Mouse (Mus musculus): ENCODE results near the gene Sycp2l. TPM values are rescaled to one million over a fixed set of nuclear protein-coding genes. Genes with fewer than 3 reads are reported as not detected.
"Not testable (repeated sequence)": the region's sequence is repeated elsewhere in the genome, so short reads cannot be mapped to it uniquely, and the experiment has no call there.

Sycp2l gene
- polyA plus RNA-seq, 1 experiment from 2014 or later = not detected

GRCm38 (mm10) chr13:41134901-41135300 lies 20.8 kb downstream of the Sycp2l start:
- WGBS = 9% methylated on average over 6 of the region's 6 CpGs
- Histone ChIP-seq H3K27ac (no peak overlapping the region), H3K4me1 (no peaks in the 10 kb centered on the region), H3K4me3 (no peak overlapping the region), H3K36me3 (replicated peaks) (no peaks in the 10 kb centered on the region), H3K9me3 (no peaks in the 10 kb centered on the region), H3K4me2 (no peak overlapping the region), H3K27me3 (replicated peaks) (no peaks in the 10 kb centered on the region), H3K9ac (no peak overlapping the region)
- ATAC-seq (replicated peaks) = no peak

GRCm38 (mm10) chr13:41145433-41145970 lies 31.4 kb downstream of the Sycp2l start:
- Histone ChIP-seq H3K9ac (no peak overlapping the region), H3K27me3 (replicated peaks) (no peaks in the 10 kb centered on the region), H3K9me3 (no peaks in the 10 kb centered on the region), H3K4me2 (no peak overlapping the region), H3K27ac (no peak overlapping the region), H3K4me1 (no peaks in the 10 kb centered on the region), H3K4me3 (no peak overlapping the region), H3K36me3 (replicated peaks) (no peaks in the 10 kb centered on the region)
- 64% methylated on average over 6 of the region's 6 CpGs for WGBS
- ATAC-seq (replicated peaks) = no peak

- Histone ChIP-seq H3K4me3 (no peak overlapping the region), H3K9ac (no peak overlapping the region), H3K4me1 (no peaks in the 10 kb centered on the region), H3K27me3 (replicated peaks) (no peaks in the 10 kb centered on the region), H3K27ac (no peak overlapping the region), H3K9me3 (no peaks in the 10 kb centered on the region), H3K36me3 (replicated peaks) (no peaks in the 10 kb centered on the region), H3K4me2 (no peak overlapping the region)
- no peak for ATAC-seq (replicated peaks)
- 78% methylated on average over 10 of the region's 10 CpGs for WGBS
Measured at GRCm38 (mm10) chr13:41146271-41146670, 32.2 kb downstream of the Sycp2l start.

GRCm38 (mm10) chr13:41153146-41153545 lies 39.0 kb downstream of the Sycp2l start:
- no peak overlapping the region for H3K27ac ChIP-seq
- 91% methylated on average over 11 of the region's 11 CpGs for WGBS
- no peaks in the 10 kb centered on the region for H3K36me3 ChIP-seq (replicated peaks)
- no peak overlapping the region for H3K4me2 ChIP-seq
- H3K4me1 ChIP-seq = no peaks in the 10 kb centered on the region
- H3K27me3 ChIP-seq (replicated peaks) = no peaks in the 10 kb centered on the region
- H3K9me3 ChIP-seq = no peaks in the 10 kb centered on the region
- no peak for ATAC-seq (replicated peaks)
- no peak overlapping the region for H3K9ac ChIP-seq
- no peak overlapping the region for H3K4me3 ChIP-seq

- WGBS = 63% methylated on average over 5 of the region's 5 CpGs
- H3K4me2 ChIP-seq = no peak overlapping the region
- no peak overlapping the region for H3K4me3 ChIP-seq
- no peaks in the 10 kb centered on the region for H3K27me3 ChIP-seq (replicated peaks)
- no peak overlapping the region for H3K9ac ChIP-seq
- no peak overlapping the region for H3K27ac ChIP-seq
- H3K9me3 ChIP-seq = no peaks in the 10 kb centered on the region
- H3K4me1 ChIP-seq = no peaks in the 10 kb centered on the region
- no peaks in the 10 kb centered on the region for H3K36me3 ChIP-seq (replicated peaks)
- no peak for ATAC-seq (replicated peaks)
Measured at GRCm38 (mm10) chr13:41158426-41158825, 44.3 kb downstream of the Sycp2l start.

GRCm38 (mm10) chr13:41187886-41188285 lies 73.8 kb downstream of the Sycp2l start:
- no peak overlapping the region for H3K27ac ChIP-seq
- no peaks in the 10 kb centered on the region for H3K9me3 ChIP-seq
- H3K27me3 ChIP-seq (replicated peaks) = no peaks in the 10 kb centered on the region
- H3K4me3 ChIP-seq = no peak overlapping the region
- WGBS = 69% methylated on average over 6 of the region's 6 CpGs
- no peaks in the 10 kb centered on the region for H3K4me1 ChIP-seq
- H3K4me2 ChIP-seq = no peak overlapping the region
- no peak for ATAC-seq (replicated peaks)
- peaks cover 37% of the 10 kb centered on the region; the same call in 1 of the 2 replicates for H3K36me3 ChIP-seq (replicated peaks)
- H3K9ac ChIP-seq = no peak overlapping the region

GRCm38 (mm10) chr13:41195640-41196333 lies 81.7 kb downstream of the Sycp2l start:
- Histone ChIP-seq H3K4me1 (no peaks in the 10 kb centered on the region), H3K27me3 (replicated peaks) (no peaks in the 10 kb centered on the region), H3K4me3 (no peak overlapping the region), H3K27ac (no peak overlapping the region), H3K36me3 (replicated peaks) (0 out of 2 replicates have a peak, but pooled peaks cover 9% of the 10 kb centered on the region), H3K9me3 (no peaks in the 10 kb centered on the region), H3K9ac (no peak overlapping the region), H3K4me2 (no peak overlapping the region)
- ATAC-seq (replicated peaks) = no peak
- 56% methylated on average over 3 of the region's 3 CpGs for WGBS

- Histone ChIP-seq H3K36me3 (replicated peaks) (no peaks in the 10 kb centered on the region), H3K27me3 (replicated peaks) (no peaks in the 10 kb centered on the region), H3K4me2 (no peak overlapping the region), H3K4me1 (peaks cover 14% of the 10 kb centered on the region; the same call in 1 of the 2 replicates), H3K27ac (no peak overlapping the region), H3K9ac (no peak overlapping the region), H3K4me3 (no peak overlapping the region), H3K9me3 (no peaks in the 10 kb centered on the region)
- ATAC-seq (replicated peaks) = no peak
- 72% methylated on average over 2 of the region's 2 CpGs for WGBS
Measured at GRCm38 (mm10) chr13:41200861-41201260, 86.8 kb downstream of the Sycp2l start.

GRCm38 (mm10) chr13:41203289-41203688 lies 89.2 kb downstream of the Sycp2l start:
- H3K4me3 ChIP-seq = no peak overlapping the region
- no peak overlapping the region for H3K4me2 ChIP-seq
- no peak for ATAC-seq (replicated peaks)
- H3K27me3 ChIP-seq (replicated peaks) = no peaks in the 10 kb centered on the region
- H3K36me3 ChIP-seq (replicated peaks) = no peaks in the 10 kb centered on the region
- no peak overlapping the region for H3K9ac ChIP-seq
- WGBS = 48% methylated on average over 7 of the region's 7 CpGs
- H3K4me1 ChIP-seq = peaks cover 14% of the 10 kb centered on the region; the same call in 1 of the 2 replicates
- no peaks in the 10 kb centered on the region for H3K9me3 ChIP-seq
- H3K27ac ChIP-seq = no peak overlapping the region

- H3K4me3 ChIP-seq = no peak overlapping the region
- H3K27me3 ChIP-seq (replicated peaks) = no peaks in the 10 kb centered on the region
- H3K9me3 ChIP-seq = no peaks in the 10 kb centered on the region
- H3K36me3 ChIP-seq (replicated peaks) = no peaks in the 10 kb centered on the region
- no peak overlapping the region for H3K4me2 ChIP-seq
- H3K27ac ChIP-seq = no peak overlapping the region
- H3K9ac ChIP-seq = no peak overlapping the region
- WGBS = 64% methylated on average over 9 of the region's 9 CpGs
- H3K4me1 ChIP-seq = peaks cover 14% of the 10 kb centered on the region; the same call in 1 of the 2 replicates
- ATAC-seq (replicated peaks) = no peak
Measured at GRCm38 (mm10) chr13:41203691-41204090, 89.6 kb downstream of the Sycp2l start.

- peaks cover 14% of the 10 kb centered on the region; the same call in 1 of the 2 replicates for H3K4me1 ChIP-seq
- H3K4me2 ChIP-seq; ATAC-seq (replicated peaks); H3K36me3 ChIP-seq (replicated peaks); H3K9me3 ChIP-seq; H3K4me3 ChIP-seq; H3K27ac ChIP-seq; H3K27me3 ChIP-seq (replicated peaks); H3K9ac ChIP-seq: not testable (repeated sequence)
Measured at GRCm38 (mm10) chr13:41205568-41205967, 91.5 kb downstream of the Sycp2l start.

- no peaks in the 10 kb centered on the region for H3K27me3 ChIP-seq (replicated peaks)
- no peak overlapping the region for H3K4me2 ChIP-seq
- peaks cover 14% of the 10 kb centered on the region; the same call in 1 of the 2 replicates for H3K4me1 ChIP-seq
- no peak overlapping the region for H3K9ac ChIP-seq
- 87% methylated on average over 5 of the region's 5 CpGs for WGBS
- H3K27ac ChIP-seq = no peak overlapping the region
- no peak overlapping the region for H3K4me3 ChIP-seq
- no peak for ATAC-seq (replicated peaks)
- H3K36me3 ChIP-seq (replicated peaks) = no peaks in the 10 kb centered on the region
- no peaks in the 10 kb centered on the region for H3K9me3 ChIP-seq
Measured at GRCm38 (mm10) chr13:41206241-41206640, 92.1 kb downstream of the Sycp2l start.

GRCm38 (mm10) chr13:41211276-41211675 lies 97.2 kb downstream of the Sycp2l start:
- WGBS = 71% methylated on average over 4 of the region's 4 CpGs
- H3K9me3 ChIP-seq = no peaks in the 10 kb centered on the region
- no peak overlapping the region for H3K4me3 ChIP-seq
- no peaks in the 10 kb centered on the region for H3K36me3 ChIP-seq (replicated peaks)
- ATAC-seq (replicated peaks) = no peak
- peaks cover 8% of the 10 kb centered on the region; the same call in 1 of the 2 replicates for H3K4me1 ChIP-seq
- H3K4me2 ChIP-seq = no peak overlapping the region
- no peak overlapping the region for H3K9ac ChIP-seq
- 0 out of 2 replicates have a peak overlapping the region, but pooled peaks have one; percentile 30 for H3K27ac ChIP-seq
- no peaks in the 10 kb centered on the region for H3K27me3 ChIP-seq (replicated peaks)
